Mouse (Mus musculus) layer of hippocampus, adult 8-10 months (tissue): ENCODE measurements around the gene Impdh2. TPM values are rescaled to one million over a fixed set of nuclear protein-coding genes. Genes with fewer than 3 reads are reported as not detected.

Experiments
- DNase-seq, 2 experiments: peaks; one replicate each; pipeline ENCODE4 v3.0.0; 2022; ENCODE audit warnings: low spot score in 2 of 2
- total RNA-seq, 4 experiments: library from RNA; stranded (reverse); gene quantifications; 2 replicates each; pipeline ENCODE4 v1.2.4; 2022

The Impdh2 gene
- total RNA-seq, 4 experiments from 2014 or later = 53.1 to 59.5 (median 58.0) TPM

DNA sequence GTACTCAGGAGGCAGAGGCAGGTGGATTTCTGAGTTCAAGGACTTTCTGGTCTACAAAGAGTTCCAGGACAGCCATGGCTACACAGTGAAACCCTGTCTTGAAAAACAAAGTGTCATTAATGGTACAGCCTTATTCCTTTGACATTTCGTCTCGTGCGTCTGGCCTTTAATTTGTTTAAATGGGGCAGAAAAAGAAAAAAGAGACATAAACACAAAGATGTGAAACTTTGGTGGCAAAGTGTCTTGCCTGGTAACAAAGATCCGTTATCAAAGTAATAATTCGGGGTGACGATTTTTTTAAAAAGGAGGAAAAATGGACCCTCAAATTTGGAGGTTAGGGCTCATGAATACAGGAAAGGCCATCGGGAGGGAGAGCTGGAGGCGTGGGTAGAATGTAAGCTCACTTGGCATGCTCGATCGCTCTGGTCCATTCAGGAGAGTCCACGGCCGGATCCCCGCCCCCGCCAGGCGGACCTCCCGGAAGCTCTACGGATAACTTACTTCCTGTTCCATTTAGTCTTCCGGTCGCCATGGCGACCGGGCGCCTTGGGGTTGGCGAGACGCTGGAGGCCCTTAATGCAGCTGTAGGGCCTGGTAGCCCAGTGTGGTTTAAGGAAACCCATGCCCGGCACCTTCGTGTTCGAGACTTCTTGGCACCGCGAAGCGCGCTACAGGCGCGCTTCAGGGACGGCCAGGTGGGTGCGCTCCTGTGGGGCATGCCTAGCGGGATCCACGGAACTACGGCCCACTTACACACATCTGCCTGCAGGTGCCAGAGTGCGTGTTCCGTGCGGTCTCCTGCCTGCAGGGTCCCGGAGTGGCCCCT is 9.5 kb downstream of the Impdh2 start, which contains the start of gene Dalrd3:
TSS of gene Dalrd3 (plus strand) at position 506 of the 826 bp plus-strand sequence.
- DNase-seq = peak; percentile 90 to 92

DNA sequence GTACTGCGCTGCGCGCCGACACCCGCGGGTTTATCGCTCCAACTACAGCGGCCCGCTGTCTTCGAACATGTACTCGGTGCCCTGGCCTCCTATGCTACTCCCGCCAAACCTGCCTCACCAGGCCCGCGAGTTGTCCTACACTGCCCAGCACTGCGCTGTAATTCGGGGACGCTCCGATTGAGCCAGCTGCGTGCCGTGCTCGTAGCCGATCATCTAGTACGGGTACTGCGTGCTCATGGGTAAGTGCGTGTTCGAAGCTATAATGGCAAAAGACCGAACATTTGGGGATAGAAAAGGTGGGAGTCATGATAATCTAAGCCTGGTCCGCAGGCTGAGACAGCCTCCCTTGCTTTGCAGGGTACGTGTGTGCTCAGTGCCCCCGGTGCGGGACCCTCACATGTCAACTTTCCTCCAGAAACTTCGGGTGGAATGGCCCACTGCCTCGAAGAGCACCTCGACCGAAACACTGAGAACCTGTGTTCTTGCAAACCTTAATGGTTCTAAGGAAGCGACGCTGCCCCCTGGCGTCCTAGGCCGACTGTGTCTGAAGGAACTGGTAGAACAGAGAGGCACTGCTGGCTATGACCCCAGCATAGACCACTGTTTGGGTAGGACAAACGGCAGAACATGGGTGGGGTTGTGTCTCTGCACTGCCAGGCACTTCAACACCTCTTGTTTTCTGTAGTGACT is 10.3 kb downstream of the Impdh2 start:
- DNase-seq = peak in 1 of 2 experiments; percentile 56

DNA sequence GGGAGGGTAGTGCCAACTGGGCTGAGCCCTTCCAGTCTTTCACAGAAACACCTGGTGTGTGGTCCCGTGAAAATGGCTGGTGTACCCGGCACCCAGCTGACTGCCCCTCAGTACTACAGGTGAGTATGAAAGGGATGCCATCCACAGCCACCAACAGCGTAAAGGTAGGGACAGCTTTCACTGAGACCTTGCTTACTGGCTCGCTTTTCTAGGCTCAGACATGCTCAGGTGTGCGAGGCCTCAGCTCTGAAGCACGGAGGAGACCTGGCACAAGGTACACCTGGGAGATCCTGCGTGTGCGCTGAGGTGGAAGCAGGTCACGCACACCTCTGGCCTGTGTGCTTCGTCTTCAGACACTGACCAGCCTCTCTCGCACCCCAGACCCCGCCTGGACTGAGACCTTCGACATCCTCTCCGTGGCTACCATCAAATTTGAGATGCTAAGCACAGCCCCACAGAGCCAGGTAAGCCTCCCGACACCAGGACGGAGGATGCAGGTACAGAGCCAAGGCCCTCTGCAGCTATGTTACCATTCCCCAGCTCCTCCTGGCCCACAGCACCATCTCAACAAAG is 11.4 kb downstream of the Impdh2 start:
- no peak for DNase-seq

DNA sequence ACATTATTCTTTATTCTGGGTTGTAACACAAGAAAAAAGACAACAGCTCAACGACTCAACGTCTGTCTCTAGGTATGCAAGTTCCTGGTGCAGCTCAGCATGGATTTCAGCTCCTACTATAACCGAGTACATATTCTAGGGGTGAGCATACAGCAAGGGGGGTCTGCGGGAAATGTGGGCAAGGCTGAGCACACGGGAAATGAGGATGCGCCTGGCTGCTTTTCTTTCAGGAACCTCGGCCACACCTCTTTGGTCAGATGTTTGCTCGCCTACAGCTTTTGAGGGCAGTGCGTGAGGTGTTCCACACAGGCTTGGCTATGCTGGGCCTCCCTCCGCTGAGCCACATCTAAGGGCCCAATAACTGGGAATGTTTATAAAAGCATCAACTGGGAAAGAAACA is 12.2 kb downstream of the Impdh2 start:
- peak in 1 of 2 experiments; percentile 9 for DNase-seq

DNA sequence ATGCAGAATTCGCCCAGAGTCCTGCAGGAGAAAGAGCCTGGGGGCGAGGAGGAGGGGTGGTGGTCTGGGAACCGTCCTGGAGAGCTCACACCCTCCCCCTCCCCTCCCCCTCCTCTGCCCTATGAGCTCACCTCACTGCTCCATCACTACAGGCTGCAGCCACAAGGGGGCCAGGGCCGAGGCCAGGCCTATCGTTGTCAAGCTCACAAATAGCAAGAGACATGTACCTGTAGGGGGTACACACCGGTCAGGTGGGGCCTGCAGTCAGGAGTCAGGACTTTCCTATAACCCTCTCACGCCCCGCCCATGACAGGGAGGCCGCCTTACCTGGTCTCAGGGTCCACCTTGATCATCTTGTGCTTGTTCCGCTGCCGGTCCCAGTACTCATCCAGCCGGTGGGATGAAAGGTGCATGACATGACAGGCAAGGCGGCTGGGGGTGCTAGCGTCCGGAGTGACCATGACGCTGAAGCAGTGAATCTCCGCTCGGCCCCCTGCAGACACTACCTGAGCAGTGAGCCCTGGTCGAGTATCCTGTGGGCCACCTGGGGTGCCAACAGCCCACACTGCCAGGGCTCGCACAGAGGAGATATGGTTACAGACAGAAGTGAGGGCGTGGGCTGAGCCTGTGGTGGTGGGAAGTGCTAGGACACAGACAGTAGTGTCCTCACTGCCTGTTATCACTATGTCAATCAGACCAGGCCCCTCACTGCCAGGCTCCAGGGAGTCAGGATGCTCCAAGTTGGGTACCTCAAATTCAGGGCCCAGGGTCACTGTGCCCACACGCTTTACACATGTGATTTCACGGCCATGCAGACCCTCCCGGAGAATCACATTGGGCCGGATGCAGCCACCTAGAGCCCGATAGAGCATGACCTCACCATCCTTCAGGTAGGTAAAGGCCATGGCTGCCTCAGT is 13.9 kb downstream of the Impdh2 start:
- peak in 1 of 2 experiments; percentile 35 for DNase-seq

DNA sequence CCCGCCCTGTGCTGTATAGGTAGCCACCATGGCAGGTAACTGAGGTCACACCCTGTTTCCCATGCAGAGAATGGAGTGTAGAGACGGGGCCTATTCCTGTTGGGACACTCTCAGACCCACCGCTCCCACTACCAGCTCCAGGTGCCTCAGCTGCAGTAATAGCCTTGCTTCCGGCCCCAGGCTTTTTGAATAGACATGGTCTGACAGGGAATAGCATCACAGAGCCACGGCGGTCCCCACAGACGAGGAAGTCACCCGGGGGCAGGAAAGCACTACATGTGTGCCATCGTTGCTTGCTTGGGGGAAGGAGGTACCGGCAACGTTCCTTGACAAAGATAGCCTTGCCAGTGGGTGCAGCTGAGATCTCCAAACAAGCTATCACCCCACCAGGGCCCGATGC is 14.8 kb downstream of the Impdh2 start:
- no peak for DNase-seq

DNA sequence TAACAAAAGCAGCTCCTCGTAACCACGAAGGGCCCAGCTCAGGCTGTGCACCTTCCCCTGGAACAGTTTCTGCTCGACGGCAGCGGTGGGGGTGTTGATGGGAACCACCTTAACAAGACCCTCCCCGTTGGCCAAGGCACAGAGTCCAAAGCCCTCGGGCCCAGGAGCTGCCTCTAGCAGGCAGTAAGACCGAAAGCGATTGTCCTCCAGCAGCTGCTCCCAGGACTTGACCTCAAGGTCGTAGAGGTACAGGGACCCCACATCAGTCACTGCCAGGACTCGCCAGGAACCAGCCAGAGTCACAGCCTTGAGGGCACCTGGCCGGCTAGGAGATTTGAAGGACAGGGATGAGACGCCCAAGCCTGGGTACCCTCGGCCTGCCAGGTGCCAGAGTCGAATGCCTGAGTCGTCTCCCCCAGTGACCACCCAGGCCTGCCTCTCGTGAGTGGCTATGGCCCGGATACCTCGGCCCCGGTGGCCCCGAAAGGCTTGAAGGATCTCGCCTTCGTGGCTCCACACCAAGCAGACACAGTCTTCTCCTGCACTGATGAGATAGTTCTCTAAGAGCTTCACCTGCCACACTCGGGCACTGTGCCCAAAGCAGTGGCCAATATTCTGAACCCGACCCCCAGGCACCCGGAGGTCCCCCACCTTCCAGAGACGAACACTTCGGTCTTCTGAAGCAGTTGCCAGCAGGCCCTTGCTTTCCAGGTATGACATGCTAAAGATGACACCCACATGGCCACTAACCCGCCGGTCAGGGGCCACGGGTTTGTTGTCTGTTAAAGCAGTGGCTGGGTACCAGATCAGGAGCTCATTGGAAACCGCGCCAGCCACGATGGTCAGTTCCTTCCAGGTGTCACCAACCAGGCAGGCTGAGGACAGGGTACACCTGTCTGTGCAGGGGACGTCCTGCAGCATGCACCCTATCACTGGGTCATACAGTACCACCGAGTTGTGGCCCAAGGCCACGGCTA is 15.5 kb downstream of the Impdh2 start:
- DNase-seq = peak in 1 of 2 experiments; percentile 9

DNA sequence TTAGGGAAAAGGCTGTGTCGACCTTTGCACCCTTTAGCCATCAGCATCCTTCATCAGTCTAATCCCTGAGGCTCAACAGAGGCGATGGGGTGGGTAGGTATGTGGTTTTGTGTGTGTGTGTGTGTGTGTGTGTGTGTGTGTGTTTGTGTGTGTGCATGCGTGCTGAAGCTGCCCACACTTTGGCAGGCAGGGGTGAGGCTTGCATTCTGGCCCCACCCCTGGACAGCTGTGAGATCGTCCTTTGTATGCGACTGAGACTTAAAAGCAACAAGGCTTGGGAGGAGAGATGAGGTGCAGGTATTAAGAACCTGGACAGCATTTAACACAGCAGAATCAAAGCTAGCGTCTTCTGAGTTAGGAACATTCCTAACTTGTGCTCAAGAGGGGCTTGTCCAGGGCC is 16.9 kb downstream of the Impdh2 start:
- no peak for DNase-seq

DNA sequence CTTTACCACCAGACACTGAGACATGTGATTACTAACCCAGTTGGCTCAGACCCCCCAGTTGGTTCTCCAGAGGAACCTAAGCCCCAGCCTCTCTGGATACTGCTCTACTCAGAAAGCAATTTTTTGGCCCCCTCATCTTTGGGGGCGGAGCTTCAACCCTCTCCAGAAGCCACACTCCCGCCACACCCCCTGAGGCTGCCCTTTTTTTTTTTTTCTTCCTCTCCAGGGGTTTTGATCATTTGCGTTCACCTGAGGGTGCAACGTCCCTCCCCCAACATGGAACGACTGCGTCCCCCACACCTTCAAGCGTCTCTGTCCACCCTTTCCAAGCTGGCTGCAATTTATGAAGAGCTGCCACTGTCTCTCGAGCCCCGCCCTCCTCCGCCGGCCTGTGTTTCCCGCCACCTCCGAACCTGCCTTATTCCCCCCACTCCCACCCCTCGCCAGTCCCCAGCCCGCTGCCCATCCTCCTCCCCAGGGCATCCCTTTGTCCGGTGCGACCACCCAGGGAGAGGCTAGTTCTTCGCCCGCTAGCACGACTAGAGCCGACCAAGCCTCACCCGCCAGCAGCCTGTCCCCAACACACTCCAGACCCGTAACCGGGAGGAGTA is 18.0 kb downstream of the Impdh2 start:
- peak in 1 of 2 experiments; percentile 30 for DNase-seq

DNA sequence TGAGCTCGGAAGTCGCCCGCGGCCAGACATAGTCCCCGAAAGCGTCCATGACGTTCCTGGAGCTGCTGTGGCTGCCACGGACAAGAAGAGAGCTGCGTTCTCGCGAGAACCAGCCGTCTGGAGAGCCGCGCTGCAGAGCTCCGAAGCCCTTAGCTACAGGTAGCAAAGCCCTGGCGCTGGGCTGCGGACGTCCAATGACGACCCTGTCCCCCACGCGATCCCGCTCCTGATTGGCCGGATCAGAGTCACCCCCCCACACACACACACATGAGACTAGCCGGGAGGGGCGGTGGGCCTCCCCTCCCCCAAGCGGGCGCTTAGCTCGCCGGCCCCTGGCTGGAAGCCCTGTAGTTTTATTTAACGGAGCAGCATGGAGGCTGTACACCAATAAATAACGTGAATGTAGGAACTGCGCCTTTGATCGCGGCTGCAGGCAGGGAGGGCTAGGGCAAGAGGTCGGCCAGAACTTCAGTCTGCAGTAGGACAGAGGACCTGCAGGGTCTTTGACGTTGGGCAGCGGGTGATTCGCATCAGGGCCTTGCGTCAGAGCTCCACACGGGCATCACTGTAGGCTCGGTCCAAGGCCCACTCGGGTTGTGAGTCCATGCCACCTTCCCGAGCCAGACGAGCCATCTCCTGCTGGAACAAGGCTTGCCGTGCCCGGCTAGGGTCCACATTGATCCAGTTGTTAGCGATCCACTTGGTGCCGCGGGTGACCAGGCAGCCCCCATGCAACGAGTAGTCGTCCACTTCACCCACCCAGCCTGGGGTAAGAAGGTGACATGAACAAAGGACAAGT is 18.7 kb downstream of the Impdh2 start, which contains the start of gene Wdr6:
TSS of gene Wdr6 (minus strand) at position 195 of the 799 bp plus-strand sequence.
- DNase-seq = peak; percentile 89 to 92

DNA sequence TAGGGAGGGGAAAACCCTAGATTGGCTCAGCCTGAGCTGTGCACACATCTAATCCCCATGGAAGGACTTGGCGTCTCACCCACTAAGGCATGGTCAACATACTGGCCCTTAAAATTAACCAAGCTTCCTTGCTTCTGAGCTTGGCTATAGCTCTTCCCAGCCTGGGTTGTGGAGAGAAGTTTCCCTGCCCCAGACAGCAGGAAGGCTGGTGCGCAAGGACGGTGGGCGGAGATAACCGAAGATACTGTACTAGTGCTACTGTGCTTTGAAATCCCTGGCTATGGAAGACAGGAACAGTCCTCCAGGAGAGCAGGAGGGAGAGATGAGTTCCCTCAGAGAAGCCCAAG is 19.2 kb downstream of the Impdh2 start:
- DNase-seq = peak in 1 of 2 experiments; percentile 25

DNA sequence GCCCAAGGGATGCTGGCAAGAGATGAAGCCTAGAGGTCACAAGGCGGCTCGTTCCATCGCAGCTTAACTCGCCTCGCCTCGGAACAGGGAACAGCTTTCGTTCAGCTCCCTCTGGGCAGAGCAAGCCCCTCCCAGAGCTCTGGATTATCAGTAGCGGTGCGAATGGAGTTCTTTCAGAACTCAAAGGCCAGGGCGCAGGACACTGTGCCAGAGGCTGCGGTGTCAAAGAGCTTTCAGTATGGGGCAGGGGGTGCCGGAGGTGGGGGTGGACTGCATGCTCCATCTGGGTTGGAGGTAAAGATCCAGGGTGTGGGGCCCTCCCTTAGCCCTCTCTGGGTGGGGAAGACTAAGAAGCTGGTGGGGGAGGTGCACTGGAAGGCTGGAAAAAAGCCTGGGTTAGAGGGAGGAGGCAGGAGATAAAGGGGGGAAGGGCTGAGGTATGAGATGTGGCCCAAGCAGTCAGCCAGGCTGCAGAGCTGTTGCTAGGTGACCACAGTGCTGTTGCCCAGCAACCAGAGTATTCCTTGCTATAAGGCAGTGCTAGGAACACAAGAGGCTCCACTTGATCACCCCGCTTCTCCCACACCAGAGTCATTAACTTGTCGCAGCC is 27.6 kb downstream of the Impdh2 start:
- peak; percentile 88 to 91 for DNase-seq

DNA sequence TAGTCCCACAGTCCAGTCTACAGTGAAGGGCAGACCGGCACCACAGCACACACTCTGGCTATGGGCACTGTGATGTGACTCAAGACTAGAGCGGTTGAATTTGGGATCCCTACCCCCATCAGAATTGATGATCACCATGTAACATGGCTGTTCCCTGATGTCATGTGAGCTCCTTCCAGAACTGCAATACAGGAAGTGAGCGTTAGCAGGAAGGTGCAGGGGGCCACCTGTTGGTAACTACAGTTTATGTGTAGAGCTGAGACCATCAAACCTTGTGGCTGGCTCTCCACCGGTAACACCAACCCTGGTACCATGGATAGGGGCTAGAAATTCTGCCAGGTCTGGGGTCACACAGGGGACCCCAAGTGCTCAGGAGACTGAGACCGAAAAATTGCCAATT is 29.1 kb downstream of the Impdh2 start:
- peak in 1 of 2 experiments; percentile 49 for DNase-seq

DNA sequence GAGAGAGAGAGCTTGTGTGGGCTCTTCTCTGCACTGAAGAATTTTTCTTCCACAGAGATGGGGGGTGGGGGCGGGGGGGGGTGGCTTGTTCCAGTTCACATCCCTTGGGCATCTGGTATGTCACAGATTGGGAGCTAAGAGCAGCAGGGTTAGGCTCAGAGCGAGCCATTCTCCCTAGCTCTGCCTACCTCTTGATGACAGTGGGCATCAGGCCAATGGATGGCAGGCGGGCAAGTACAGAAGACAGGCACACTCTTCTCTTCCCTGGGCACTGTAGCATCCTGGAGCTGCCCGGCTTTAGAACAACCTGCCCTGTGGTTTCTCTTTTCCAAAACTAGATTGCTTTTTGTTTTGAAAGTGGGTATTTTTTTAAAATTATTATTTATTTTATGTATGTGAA is 31.4 kb downstream of the Impdh2 start:
- DNase-seq = no peak

DNA sequence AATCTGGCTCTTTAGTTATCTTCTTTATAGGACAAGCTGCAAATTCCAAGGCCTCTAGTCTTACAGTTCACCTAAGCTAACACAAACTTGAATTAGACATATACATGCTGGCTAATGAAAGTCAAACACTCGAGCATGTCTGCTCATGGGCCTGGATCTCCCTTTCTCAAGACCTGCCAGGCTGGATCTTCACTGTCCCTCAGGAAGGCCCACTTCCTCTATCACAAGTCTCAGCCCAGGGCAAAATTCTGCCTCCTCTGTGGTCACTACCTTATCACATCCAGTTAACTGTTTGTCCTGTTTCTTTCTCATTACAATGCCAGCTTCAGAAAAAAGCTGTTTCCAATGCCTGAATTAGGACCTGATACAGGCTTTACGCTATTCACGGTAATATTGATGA is 34.3 kb downstream of the Impdh2 start:
- no peak for DNase-seq

DNA sequence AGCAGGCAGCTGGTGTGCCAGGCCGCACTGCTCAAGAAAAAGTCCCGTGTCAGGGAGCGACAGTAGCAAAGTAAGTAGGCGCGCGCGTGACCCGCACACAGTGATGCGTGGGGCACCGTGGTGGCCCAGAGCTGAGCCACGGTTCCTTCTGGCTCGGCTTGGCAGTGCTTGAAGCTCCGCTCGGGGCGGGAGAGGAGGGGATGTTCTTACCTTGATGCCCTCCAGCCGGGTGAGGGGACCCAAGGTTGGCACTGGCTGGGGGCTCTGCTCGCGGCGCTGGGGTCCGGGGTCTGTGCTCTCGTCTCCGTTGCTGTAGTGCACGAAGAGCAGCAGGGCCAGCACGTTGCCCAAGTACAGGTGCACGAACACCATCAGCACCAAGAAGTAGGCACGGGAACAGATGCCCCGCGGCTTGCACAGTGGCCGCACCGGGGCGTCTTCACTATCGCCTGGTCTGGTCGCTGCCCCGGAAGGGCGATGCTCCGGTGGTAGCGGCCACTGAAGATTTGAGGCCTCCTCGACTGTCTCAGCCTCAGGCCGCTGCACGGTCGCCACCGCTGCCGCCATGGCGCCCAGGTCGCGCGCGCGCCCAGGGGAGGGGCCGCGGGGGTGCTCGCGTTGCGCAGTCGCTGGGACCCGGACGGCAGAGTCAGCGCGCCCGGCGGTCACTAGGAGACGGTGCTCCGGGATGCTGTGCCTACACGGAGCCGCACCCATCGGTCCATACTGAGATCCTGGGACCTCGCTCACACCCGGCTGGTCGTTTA is 37.1 kb downstream of the Impdh2 start, which contains the start of gene P4htm:
TSS of gene P4htm (minus strand) at position 670 of the 767 bp plus-strand sequence.
- DNase-seq = peak; percentile 67 to 78

DNA sequence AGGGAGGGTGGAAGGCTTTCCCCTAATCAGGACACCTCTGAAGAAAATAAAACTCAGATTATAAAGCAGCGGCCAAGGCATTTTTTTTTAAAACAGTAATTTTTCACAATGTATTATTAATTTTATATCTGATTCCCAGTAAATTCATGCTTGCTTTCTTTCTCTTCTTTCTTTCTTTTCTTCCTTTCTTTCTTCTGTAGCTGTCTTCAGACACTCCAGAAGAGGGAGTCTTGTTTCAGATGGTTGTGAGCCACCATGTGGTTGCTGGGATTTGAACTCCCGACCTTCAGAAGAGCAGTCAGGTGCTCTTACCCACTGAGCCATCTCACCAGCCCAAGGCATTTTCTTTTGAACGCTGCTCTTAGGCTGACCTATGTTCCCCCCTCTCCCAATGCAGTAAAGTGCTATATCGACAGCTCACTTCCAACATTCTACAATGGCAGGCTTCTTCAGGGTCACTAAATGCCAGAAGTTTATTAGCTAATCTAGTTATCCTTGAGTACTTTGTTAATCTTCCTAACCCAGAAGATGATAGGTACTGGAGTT is 39.0 kb downstream of the Impdh2 start:
- DNase-seq = no peak
